Mouse (Mus musculus): ENCODE measurements at regions not wholly inside any gene's neighbourhood (a gene's known extent, or its start where the extent isn't known, plus 50 kb on each side); places are given as distances from the start of the nearest gene placed in this dataset.

DNA sequence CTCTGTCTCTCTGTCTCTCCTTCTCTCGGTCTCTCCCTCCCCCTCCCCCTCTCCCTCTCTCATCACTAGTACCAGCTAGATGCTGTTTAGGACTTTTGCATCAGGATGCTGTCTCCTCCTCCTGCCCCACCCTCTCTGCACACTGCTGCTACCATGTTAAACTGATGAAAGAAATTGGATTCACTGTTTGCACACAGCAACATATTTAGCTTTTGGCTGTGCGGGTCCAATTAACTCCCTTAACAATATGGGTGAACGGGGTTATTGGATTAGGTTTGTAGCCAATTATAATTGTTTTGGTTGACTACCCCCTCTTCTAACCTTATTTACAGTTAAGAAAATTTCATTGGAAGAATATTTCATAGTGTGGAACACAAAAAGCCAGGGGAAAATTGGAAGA lies 424.0 kb upstream of the Sorcs1 start:
- no peak for DNase-seq

DNA sequence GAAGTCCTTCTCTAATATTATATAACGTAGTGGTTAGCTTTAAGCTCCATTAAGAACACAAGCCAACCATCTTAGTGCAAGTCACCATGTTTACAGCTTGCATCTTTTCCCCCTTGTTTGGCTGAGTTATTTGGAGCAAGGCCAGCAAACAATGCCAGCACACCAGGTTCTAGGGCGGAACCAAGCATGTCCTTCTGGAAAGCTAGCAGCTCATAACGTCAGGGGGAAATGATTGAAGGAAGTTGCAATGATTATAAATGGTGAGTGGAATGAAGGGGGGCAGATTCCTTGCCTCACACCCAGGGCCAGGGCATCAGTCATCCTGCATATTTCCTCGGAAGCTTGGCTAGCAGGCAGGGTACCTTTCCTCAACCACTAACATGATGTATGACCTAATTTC lies 396.3 kb upstream of the Sorcs1 start:
- no peak for DNase-seq

DNA sequence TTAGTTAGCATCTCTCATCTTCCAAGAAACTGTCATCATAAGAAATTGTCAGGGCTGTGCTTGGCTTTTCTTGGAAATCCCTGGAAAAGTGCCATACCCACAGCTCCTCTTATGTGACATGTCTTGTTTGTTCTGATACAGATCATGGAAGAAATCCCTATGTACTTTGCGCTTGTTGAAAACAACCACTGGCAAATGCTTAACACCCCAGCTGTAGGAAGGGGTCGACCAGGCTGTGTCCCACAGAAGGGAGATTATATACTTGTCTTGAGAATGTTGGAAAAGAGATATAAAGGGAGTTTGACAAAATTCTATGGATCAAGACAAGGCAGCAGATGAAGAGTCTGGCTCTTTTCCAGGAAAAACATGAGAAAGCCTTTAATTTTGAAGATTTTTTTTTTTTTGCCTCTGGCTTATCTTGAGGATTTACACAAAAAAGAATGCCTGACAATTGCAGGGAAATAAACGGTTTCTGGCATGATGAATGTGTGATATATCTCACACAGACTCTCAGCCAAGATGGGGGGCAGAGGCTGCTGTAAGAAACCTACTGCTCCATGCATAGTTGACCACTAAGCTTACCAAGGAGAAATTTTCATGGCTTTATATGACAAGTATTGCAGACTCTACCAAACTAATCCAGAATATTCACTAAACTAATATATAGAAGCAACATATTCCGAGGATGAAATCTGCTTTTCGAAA lies 381.7 kb upstream of the Sorcs1 start:
- DNase-seq: peak; percentile 7

DNA sequence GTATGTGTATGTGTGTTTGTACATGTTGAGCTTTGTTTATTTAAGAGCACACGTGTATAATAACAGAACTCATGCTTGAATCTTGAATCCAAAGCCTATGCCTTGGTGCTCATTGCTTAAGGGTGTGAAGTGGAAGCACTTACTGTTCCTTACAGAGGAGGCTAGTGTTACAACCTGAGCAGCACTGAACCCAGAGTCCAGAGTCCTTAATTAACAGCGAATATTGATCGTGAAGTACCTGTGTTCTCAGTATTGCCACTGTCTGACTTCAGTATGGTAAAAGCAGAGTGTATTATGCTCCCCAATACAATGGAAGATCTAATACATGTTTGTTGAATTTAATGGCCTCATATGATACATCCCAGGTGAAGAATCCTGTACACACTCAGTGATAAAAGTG lies 365.1 kb upstream of the Sorcs1 start:
- no peak for DNase-seq

DNA sequence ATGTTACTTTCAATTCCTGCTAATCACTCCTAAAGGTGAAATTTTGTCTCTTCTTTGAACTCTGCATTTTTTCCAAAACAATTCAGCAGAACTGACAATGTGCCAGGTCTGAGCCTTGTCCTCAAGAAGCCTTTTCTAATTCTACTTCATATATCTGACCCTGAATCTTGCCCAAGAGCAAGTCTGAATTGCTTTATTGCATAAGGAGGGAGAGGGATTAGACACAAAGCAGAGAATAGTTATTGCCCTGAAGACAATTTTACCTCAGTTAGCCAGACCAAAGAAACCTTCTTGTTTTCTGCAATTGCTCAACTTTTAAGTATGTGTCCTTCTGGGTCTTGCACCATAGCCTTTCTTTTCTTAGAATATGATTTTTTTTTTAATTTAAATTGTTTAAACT lies 316.0 kb upstream of the Sorcs1 start:
- DNase-seq: no peak

DNA sequence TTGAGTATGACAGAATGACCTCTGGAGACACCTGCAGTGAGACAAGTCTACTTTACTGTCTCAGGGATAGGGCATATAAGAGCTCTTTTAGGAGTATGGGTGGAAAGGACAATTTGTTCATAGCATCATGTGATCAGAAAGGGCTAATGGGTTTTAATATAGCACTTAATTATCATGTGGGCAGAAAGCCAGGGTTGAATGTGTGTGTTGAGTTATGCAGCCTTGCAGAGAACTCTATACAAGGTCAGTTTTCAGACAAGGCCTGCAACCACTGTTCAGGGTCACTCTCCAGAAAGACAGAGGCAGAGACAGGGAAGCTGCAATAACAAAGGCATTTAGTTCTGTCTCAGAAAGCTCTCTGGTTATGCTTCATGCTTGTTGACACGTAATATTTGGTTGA lies 292.6 kb upstream of the Sorcs1 start:
- DNase-seq: no peak

DNA sequence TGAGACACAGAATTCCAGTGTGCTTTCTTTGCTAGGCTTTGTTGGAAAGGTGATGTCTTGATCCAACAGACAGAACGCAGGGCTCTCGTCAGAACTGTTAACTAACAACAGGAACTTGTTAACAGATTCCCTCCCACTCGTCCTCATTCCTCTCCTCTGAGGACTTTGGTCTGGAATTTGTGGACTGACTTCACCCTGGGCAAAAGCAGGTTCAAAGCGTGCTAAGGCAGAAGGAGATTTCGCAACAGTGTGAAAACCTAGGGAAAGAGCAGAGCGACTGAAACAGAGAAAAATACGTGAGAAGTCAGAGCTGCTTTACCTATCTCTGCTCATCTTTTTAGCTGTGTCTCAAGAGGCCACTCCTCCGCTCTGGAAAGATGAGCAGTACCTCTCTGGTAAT lies 283.5 kb upstream of the Sorcs1 start:
- no peak for DNase-seq

DNA sequence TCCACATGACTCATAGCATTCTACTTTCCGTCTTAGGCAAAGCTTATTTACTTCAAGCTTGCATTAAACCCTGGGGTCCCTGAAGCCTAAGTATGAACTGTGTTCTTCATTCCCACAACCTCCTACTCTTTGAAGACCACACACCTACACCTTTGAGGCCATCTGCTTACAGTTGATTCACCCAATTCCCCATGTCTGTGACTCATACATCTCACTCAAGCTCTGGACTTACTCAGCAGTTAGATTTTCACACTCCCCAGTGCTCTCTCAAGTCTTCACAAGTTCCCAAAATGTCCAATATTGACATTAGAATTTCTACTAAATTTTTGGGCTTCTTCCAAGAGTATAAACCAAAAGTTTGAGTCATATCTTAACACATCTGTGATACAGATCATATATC lies 266.6 kb upstream of the Sorcs1 start:
- no peak for DNase-seq

DNA sequence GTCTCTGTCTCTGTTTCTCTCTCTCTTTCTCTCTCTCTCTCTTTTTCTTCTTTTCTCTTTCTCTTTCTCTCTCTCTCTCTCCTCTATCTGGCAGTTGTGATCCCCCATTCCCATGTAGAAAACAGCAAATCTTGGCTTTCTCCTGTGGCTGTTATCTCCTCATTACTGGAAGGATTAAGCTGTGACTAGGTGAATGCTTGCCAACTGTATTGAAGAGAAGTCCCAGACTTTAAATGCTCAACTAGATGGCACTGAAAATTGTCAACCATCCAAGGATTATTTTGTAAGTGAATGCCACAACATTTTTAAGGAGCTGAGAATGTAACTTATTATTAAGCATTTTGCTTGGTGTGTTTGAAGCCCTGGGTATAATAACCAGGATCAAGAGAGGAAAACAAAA lies 233.2 kb upstream of the Sorcs1 start:
- no peak for DNase-seq

DNA sequence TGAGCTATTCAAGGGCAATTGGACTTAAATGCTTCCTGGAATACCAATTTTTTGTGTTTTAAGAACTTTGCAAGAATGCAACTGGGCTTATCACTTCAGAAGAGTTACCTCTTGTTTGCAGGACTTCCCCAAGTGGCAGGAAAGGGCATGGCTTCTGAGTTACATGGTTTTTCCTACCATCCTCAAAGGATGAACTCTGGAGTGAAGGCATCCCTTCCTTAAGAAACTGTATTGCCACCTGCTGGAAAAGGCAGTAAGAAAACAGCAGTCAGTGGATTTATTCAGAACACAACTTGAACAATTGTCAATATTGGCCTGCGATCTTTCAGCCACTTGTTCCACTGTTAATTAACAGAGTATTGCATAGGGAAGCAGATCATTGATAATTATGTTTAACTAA lies 232.2 kb upstream of the Sorcs1 start:
- DNase-seq: no peak

DNA sequence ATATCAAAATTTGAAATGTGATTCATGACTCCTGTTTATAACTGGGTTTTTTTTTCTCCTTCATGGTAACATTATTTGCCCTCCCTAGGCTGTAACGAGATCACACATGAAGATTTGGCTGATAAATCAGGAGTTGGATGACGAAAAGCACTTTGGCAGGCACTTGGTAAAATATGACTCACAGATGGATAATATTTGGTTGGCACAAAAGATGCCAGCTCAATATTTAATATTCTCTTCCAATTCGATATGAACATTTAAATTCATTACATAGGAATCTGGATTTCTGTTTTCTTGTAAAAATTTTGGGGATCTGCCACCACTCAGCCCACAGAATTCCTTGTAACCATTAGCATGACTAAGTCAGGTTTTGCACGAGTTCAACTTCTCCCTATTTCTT lies 230.3 kb upstream of the Sorcs1 start:
- DNase-seq: no peak

DNA sequence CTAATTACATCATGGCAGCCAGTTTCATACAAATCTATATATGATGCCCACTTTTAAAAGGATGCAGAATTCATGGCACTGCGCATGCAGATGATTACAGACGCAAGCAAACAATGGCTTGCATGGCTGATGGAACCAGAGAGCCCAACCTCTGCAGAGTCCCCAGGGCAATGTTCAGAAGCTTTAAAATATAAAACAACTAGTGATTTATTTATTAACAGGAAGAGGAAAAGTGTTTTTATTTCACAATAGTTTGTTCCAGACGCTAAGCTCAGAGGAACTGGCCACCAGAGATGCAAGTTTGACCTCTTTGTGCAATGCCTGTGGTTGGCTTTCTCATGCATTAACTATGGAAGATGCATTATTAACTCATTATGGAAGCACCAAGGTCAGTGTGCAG lies 215.3 kb upstream of the Sorcs1 start:
- DNase-seq: no peak

DNA sequence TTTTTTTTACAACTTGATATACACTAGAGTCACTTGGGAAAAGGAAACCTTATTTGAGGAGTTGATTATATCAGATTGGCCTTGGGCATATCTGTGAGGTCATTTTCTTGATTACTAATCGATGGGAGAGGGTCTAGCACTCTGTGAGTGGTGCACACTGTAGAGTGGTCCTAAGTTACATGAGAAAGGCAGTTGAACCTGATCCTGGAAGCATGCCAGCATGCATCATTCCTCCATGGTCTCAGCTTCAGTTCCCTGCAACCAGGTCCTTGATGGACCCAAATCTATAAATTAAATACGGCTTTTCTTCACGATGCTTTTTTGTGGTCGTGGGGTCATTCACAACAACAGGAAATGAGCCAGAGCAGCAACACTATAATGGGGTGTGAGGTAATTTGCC lies 194.2 kb upstream of the Sorcs1 start:
- DNase-seq: no peak

DNA sequence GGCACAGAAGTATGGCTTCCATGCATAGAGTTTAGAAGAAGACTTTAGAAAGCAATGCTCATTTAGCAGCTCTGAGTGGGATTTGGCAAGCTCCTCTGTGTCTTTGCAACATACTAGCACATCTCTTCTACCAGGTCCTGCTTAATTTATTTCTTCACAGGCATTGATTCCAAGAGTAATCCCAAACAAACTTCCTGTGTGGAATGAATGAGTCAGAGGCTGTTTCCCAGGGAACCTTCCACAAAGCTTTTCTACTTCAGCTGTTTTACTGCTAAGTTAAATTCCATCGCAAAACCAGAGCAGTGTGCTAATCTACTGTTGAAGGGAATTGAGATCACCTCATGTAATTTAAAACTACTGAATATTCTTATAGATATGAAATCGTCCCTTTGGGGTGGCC lies 193.7 kb upstream of the Sorcs1 start:
- DNase-seq: no peak

DNA sequence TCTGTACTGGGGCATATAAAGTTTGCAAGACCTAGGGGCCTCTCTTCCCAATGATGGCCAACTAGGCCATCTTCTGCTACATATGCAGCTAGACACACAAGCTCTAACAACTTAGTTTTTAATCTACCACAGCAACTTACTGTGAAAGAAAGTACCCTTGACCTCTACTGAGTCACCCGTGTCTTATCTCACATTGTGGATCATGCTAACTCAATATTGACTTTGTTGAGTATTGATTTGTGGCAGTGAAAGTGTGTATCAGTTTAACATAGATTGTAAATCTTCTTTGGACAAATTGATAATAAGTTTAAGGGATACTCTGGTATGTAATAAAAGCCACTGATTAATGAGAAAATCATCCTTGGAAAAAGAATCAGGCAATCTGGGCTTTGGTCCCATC lies 176.4 kb upstream of the Sorcs1 start:
- no peak for DNase-seq

DNA sequence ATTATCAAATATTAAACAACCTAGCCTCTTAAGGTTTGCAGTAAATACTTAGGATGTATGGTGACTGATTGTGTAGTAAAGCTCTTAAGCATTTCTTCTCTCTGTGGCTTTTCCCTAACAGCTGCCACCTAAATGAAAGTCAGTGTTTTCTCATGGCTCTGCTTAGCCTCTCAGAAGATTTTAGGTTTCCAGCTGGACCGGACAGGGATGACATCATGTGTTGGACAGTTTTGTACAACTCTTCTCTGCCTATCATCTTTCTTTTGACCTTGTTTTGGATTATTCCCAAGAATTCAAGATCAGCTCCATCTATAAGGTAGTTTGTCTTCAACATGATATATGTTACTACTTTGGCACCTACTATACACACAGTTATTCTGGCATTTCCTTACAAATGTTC lies 162.1 kb upstream of the Sorcs1 start:
- DNase-seq: no peak
